Mouse (Mus musculus) 3T3-L1 (cell line): ENCODE data around the gene Snd1.

Source experiments
- DNase-seq: peaks from one replicate; pipeline ENCODE4 v3.0.0-alpha.2; 2015; ENCODE audit warnings: low read depth, low spot score

The Snd1 gene

GRCm38 (mm10) chr6:28705384-28706107 is 230.6 kb downstream of the Snd1 start:
- DNase-seq, result peak; percentile 51

GRCm38 (mm10) chr6:28706108-28706975 is 231.4 kb downstream of the Snd1 start:
- no peak for DNase-seq

- DNase-seq, result no peak
These were observed 232.1 kb downstream of the Snd1 start for GRCm38 (mm10) chr6:28706976-28707592.

- no peak for DNase-seq
These were observed 235.1 kb downstream of the Snd1 start for GRCm38 (mm10) chr6:28710035-28710434.

DNA sequence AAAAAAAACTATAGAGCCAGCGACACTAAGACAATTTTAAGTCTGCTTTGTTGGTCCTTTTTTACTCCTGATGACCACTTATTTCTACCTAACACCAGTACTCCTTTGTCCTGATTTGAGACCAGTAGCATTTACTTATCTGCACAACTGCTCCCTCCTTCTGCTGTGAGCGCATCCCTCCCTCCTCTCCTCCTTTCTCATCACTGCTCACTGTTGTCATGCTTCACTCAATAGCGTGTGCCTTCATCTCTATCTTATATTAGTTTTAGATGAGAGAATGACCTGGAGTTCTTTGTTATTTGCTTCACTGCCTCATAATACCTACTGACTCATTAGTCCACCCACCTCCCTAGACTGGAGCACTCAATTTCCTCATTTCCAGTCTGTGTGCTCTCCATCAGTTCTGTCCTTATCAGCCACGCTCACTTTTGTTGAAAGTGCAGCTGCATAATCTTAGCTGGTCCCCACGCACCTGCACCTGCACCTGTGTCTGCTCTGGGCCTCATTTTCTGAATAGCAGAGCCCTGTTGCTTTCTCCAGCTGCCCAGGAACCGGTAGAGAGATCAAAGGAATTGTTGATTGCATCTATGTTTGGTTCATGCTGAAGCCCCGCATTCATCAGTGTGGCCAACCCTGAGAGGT is 242.4 kb downstream of the Snd1 start:
- DNase-seq, result no peak

DNA sequence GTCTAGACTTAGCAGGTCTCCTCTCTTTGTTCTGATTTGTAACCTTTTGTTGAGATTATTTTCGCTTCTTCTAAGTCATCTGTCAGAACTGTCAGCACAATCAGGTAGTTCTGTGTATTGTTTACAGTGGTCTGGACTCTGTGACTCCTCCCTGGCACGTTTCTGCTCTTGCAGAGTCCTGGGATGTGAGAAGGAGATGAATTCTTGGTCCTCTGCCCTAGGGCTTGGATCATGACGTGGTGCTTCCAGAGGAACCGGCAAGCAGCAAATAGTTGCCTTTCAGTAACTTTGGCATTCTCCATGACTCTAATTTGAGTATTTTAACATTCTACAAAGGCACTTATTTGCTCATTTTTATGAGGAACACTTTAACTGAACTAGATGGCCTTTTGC is 242.9 kb downstream of the Snd1 start:
- no peak for DNase-seq

GRCm38 (mm10) chr6:28720391-28721171 is 245.6 kb downstream of the Snd1 start:
- no peak for DNase-seq

GRCm38 (mm10) chr6:28723059-28723458 is 248.1 kb downstream of the Snd1 start:
- DNase-seq, result no peak

DNA sequence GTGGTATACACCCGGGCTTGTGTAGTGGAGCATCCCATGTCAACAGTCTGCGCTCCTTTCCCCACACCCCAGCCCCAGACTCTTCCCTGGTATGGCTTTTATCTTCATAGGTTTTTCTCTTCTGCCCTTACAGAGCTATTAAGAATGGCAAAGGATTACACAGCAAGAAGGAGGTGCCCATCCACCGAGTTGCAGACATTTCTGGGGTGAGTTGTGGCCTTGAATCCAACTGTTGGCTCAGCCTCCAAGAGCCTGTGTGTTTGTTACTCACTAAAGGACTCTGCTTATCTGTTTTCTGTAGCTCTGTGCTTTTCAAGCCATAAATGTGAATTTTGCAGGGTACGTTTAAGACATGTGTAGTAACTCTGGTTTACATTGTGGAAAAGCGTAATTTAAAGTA is 249.8 kb downstream of the Snd1 start:
- no peak for DNase-seq

GRCm38 (mm10) chr6:28729236-28729635 is 254.3 kb downstream of the Snd1 start:
- DNase-seq, result no peak

DNA sequence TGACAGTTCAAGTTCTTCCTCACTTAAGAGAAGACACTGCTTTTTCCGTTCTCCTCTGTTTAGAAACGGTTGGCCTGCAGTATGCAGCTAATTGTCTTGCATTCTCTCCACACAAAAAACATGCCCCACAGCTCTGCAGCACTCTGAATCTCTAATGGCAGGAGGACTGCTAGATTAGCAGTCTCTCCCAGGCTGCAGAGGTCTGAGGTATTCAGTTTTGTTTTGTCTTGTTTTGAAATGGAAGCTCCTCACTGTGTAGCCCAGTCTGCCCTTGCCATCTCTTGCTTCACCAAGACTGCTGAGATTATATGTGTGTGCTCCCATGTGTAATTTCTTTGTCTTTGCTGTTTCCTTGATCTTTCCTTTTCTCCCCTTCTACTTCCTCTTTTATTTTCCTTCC is 254.7 kb downstream of the Snd1 start:
- no peak for DNase-seq

DNA sequence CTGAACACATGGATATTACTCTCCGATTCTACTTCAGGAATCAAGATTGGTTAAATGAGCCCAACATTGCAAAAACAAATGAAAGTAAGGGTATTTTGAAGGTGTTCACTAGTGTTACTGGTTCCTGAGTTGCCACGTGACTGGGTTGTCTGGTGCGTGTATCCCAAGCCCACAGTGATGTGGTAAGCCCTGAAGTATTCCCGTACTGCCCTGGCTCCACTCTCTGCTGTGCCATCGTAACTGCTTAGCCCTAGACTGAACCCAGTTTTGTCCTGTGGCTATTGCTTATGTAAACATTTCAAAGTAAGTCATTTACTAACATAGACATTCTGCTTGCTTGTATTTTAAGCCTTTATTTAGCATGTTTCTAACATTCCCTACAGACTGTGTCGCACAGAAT is 256.3 kb downstream of the Snd1 start:
- DNase-seq, result no peak

DNA sequence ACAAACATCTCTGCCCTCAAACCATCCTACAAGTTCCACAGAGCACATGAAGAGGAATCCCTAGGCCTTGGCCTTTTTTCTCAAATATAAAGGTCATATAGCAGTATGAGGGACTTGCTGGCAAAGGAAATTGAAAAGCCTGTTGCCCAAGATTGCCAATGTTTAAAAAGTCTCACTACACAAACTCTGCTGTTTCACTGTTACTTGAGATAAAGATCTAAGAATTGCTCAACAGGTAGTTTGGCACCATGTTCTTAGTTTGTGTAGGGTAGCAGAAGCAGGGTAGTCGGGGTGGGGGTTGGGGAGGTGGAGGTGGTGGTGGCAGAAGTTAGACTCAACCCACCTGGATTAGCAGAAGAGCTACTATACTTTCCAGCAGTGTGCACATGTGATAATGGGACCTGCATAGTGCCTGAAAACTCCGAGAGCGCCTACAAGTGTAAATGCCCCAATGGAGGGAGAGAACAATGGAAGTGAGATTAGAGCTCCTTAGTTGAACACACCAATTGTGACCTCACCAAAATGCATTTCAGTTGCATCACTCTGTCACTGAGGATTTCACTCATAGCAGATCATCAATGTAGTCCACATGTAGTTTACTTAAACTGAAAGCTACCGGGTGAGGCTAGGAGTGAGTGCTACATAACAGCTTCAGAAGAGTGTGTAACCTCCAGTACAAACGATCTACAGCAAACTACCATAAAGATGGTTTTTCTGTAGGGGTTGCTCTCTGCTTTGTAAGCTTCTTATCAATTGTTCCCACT is 259.1 kb downstream of the Snd1 start:
- DNase-seq, result no peak

DNA sequence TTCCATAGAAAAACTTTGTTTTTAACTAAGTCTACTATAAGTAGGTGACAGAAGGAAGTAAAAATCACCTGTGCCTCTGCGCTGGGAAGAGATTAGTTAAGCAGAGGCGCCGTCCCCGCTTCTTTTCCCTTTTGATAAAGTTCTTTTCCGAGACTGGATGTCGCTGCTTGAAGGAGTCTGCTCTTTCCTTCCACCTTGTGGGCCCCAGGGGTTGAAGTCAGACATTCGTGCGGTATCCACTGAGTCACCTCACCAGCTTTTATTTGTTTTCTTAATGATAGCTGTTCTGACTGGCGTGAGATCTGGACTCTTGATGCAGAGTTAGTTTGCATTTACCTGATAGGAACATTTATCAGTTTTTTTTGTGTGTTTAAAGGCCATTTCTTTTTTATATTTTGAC is 260.2 kb downstream of the Snd1 start:
- DNase-seq, result no peak

GRCm38 (mm10) chr6:28736665-28737064 is 261.7 kb downstream of the Snd1 start:
- no peak for DNase-seq

- DNase-seq, result no peak
These were observed 262.7 kb downstream of the Snd1 start for GRCm38 (mm10) chr6:28737601-28738000.

- no peak for DNase-seq
These were observed 268.6 kb downstream of the Snd1 start for GRCm38 (mm10) chr6:28743586-28743985.

DNA sequence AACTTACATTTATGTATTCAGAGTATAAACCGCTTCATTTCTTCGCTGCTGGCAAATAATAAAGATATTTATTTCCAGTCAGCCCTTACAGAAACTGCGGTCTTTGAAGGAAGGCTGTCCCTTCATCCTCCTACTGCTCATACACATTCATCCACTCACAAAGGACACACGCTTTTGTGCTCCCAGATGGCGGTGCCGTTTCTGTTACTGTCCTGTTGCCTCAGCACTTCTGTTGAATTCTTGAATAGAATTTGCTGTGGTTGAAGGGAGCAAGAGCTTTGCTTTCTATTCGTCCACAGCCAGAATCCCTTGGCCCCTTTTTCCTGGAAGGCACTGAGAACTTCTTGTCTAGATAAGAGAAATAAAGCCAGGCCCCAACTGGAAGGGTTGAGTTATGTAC is 270.9 kb downstream of the Snd1 start:
- no peak for DNase-seq

GRCm38 (mm10) chr6:28747025-28747424 is 272.1 kb downstream of the Snd1 start:
- DNase-seq, result no peak

- no peak for DNase-seq
These were observed 273.2 kb downstream of the Snd1 start for GRCm38 (mm10) chr6:28747931-28748670.
